Mouse (Mus musculus): Measurements from ENCODE around the gene Rnf167.
A peak's percentile ranks its signal among the peaks of the same experiment; 100 is the strongest.

Rnf167 gene

DNA sequence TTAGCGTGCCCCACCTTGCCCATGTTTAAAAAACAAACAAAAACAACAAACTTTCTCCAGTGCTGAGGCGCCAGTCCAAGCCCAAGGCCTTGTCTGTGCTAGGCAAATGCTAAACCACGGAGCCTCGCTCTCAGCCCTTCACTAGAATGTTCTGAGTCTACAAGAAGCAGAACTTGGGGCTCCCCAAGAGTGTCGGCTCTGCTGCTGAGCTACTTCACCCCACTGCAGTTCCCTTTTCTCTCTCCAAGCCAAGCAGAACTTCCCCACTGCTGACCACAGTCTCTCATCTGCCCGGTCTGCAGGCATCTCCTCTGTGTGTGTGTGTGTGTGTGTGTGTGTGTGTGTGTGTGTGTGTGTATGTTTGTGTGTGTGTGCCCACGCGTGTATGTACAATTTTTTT is 32.9 kb downstream of the Rnf167 start:
- TF ChIP-seq POU5F1 (IDR thresholded peaks at IDR 0.05; ENCODE audit: borderline replicate concordance, low read length), result no peak
- no peak for TF ChIP-seq NANOG (IDR thresholded peaks at IDR 0.05; ENCODE audit: borderline replicate concordance, low read length)
- H3K9me3 ChIP-seq (ENCODE audit: low read length), result no peaks in the 10 kb centered on the region

DNA sequence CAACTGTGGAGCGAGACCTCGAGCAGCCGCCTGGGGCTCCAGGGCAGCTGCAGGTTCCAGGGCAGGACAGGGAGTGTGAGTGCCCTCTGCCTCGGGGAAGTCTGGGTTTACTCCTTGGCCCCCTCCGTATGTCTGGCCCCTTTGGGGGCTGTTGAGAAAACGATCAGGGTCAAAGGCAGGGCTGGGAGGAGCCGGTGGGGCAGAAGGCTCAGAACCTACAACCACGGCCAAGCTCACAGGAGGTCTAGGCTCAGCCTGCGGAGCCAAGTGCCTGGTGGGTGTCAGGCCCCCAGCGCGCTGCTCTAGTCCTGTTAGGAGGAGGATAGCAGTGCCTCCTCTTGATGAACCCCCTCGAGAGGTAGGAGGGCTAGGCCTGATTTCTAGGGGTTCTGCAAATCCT is 34.1 kb downstream of the Rnf167 start:
- Histone ChIP-seq H3K36me3 (ENCODE audit: insufficient read depth, low read length) (peaks cover 34% of the 10 kb centered on the region), H3K9me3 (ENCODE audit: low read length) (no peaks in the 10 kb centered on the region)

More for the DNA sequence above, 32.9 kb downstream of the Rnf167 start:
- Histone ChIP-seq H3K27me3 (ENCODE audit: insufficient read depth, low read length) (peaks cover 22% of the 10 kb centered on the region), H3K4me1 (replicated peaks; ENCODE audit: low read depth, low read length) (peaks cover 61% of the 10 kb centered on the region), H3K36me3 (ENCODE audit: insufficient read depth, low read length) (peaks cover 30% of the 10 kb centered on the region), H3K4me3 (replicated peaks; ENCODE audit: low read length) (no peak overlapping the region)

DNA sequence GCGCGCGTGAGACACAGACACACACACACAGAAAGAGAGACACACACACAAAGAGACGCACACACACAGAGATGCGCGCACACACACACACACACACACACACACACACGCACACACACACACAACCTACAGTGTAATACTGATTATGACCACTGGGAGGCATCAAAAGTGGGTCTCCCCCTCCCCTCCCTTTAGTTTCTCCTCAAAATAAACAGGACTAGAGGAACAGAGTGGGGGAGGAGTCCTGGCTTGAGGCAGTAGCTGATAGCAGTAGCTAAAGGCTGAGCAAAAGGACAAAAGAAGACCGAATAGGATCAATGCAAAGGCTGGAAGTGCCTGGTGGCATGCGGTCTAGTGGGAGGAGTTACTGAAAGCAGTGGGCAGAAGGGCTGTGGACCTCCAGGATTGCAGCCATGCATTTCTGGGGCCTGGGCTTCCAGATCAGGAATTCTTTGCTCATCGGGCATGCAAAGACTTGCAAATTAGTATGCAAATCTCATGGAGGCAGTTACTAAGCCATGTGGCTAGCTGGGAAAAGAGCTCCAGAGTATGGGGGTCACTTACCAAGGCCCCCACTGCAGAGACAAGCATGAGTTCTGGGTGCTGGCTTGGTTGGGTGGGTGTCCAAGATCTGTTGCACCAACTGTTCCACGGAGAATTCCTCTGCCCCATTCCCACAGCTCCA is 35.0 kb downstream of the Rnf167 start:
- TF ChIP-seq POU5F1 (IDR thresholded peaks at IDR 0.05; ENCODE audit: borderline replicate concordance, low read length) (peak; percentile 58; the same call in 1 of the 2 replicates), CTCF (conservative IDR thresholded peaks at IDR 0.05; ENCODE audit: low read length) (peak; percentile 47), NANOG (IDR thresholded peaks at IDR 0.05; ENCODE audit: borderline replicate concordance, low read length) (no peak)
- Histone ChIP-seq H3K36me3 (ENCODE audit: insufficient read depth, low read length) (peaks cover 34% of the 10 kb centered on the region), H3K4me3 (replicated peaks; ENCODE audit: low read length) (peak overlapping the region; percentile 66)

More for the DNA sequence above, 34.1 kb downstream of the Rnf167 start:
- Histone ChIP-seq H3K4me1 (replicated peaks; ENCODE audit: low read depth, low read length) (peaks cover 55% of the 10 kb centered on the region), H3K27me3 (ENCODE audit: insufficient read depth, low read length) (peaks cover 30% of the 10 kb centered on the region), H3K4me3 (replicated peaks; ENCODE audit: low read length) (peak overlapping the region; percentile 66)
- TF ChIP-seq POU5F1 (IDR thresholded peaks at IDR 0.05; ENCODE audit: borderline replicate concordance, low read length) (no peak), NANOG (IDR thresholded peaks at IDR 0.05; ENCODE audit: borderline replicate concordance, low read length) (no peak), CTCF (conservative IDR thresholded peaks at IDR 0.05; ENCODE audit: low read length) (no peak)

DNA sequence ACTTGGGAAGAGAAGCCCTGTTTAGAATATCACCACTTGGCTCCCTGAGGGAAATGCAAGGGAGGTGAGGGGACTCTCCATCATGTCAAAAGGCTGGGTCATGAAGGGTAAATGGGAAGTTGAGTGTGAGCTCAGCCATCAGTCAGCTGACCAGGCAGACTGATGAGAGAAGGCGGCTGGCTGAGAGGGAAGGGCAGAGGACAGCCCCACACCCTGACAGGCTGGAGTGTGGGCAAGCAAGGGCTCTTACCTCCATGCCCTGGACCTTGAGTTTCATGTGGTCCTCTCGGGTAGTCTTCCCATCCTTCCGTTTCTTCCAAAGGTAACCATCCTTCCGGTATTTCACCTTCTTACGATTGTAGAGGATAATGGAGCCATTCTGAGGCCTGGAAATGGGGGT is 36.6 kb downstream of the Rnf167 start:
- Histone ChIP-seq H3K27me3 (ENCODE audit: insufficient read depth, low read length) (peaks cover 42% of the 10 kb centered on the region), H3K4me1 (replicated peaks; ENCODE audit: low read depth, low read length) (peaks cover 65% of the 10 kb centered on the region), H3K9me3 (ENCODE audit: low read length) (no peaks in the 10 kb centered on the region), H3K4me3 (replicated peaks; ENCODE audit: low read length) (no peak overlapping the region), H3K36me3 (ENCODE audit: insufficient read depth, low read length) (peaks cover 34% of the 10 kb centered on the region)
- no peak for TF ChIP-seq CTCF (conservative IDR thresholded peaks at IDR 0.05; ENCODE audit: low read length)
- no peak for TF ChIP-seq NANOG (IDR thresholded peaks at IDR 0.05; ENCODE audit: borderline replicate concordance, low read length)
- no peak for TF ChIP-seq POU5F1 (IDR thresholded peaks at IDR 0.05; ENCODE audit: borderline replicate concordance, low read length)

More for the DNA sequence above, 35.0 kb downstream of the Rnf167 start:
- H3K4me1 ChIP-seq (replicated peaks; ENCODE audit: low read depth, low read length), result peaks cover 64% of the 10 kb centered on the region
- no peaks in the 10 kb centered on the region for H3K9me3 ChIP-seq (ENCODE audit: low read length)
- peaks cover 35% of the 10 kb centered on the region for H3K27me3 ChIP-seq (ENCODE audit: insufficient read depth, low read length)

DNA sequence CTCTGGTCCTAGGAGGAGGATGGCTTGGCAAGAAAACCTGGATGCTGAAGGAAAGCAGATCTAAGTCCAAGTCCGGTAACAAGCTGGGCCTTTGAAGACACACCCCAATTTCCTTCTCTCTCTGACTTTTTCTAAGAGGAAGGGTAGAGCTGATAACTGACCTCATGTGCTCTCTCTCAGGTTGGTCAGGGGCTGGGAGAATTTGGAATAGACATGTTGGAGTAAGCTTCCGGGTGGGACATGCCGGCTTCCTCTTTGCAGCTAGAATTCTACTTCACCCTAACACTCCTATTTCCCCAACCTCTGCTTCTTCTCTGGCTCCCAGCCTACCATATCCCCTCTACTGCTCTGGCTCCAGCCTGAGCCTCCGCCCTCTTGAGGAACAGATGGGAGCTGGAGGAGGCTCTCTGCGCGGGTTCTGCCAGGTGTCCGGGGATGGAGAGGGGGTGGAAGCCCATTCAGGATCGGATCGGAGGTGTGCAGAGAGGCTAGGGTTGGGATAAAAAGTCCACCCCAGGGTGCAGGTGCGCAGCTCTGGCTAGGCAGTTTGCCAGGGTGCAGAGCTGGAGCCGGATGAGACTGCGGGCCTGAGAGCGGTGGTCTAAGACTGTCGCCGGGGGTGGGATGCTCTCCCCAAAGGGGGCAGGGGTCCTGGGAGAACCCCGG is 40.0 kb downstream of the Rnf167 start:
- H3K4me1 ChIP-seq (replicated peaks; ENCODE audit: low read depth, low read length), result peaks cover 47% of the 10 kb centered on the region
- no peaks in the 10 kb centered on the region for H3K9me3 ChIP-seq (ENCODE audit: low read length)
- peaks cover 64% of the 10 kb centered on the region for H3K27me3 ChIP-seq (ENCODE audit: insufficient read depth, low read length)
- H3K4me3 ChIP-seq (replicated peaks; ENCODE audit: low read length), result peak overlapping the region; percentile 97
- H3K36me3 ChIP-seq (ENCODE audit: insufficient read depth, low read length), result peaks cover 25% of the 10 kb centered on the region
- no peak for TF ChIP-seq NANOG (IDR thresholded peaks at IDR 0.05; ENCODE audit: borderline replicate concordance, low read length)
- no peak for TF ChIP-seq POU5F1 (IDR thresholded peaks at IDR 0.05; ENCODE audit: borderline replicate concordance, low read length)
- TF ChIP-seq CTCF (conservative IDR thresholded peaks at IDR 0.05; ENCODE audit: low read length), result no peak

DNA sequence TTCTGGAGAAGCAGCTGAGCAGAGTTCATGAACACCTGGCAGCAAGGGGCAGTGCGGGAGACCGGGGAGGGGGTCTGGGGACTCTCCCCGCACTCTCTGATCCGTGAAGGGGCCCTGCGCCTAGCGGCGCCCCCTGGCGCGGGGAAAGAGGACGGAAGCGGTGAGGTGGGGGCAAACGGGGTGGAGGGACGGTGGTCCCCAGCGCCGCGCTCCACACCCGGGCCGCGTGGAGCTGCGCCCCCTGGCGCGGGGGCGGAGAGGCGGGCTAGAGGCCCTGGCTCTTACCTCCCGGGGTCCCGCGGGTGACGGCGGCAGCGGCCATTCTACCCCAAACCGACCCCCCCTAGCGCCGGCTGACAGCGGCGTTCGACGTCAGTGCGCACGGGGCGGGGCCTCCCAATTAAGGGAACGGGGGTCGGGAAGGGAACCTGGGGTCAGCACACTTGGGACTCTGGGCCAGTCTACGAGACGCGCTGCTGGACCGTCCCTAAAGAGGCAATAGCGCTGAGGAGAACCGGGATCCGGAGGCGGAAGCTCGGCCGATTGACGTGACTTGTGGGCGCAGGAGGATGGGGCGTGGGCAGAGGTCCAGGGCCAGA is 40.7 kb downstream of the Rnf167 start, which contains the start of gene Camta2:
Camta2 (minus strand) TSS at position 505 of the 599 bp plus-strand sequence.
- Histone ChIP-seq H3K4me1 (replicated peaks; ENCODE audit: low read depth, low read length) (peaks cover 40% of the 10 kb centered on the region), H3K36me3 (ENCODE audit: insufficient read depth, low read length) (peaks cover 25% of the 10 kb centered on the region), H3K4me3 (replicated peaks; ENCODE audit: low read length) (peak within 1 kb of the TSS; percentile 97), H3K27me3 (ENCODE audit: insufficient read depth, low read length) (peaks cover 67% of the 10 kb centered on the region), H3K9me3 (ENCODE audit: low read length) (no peaks in the 10 kb centered on the region)
- no peak for TF ChIP-seq CTCF (conservative IDR thresholded peaks at IDR 0.05; ENCODE audit: low read length)
- no peak for TF ChIP-seq NANOG (IDR thresholded peaks at IDR 0.05; ENCODE audit: borderline replicate concordance, low read length)
- TF ChIP-seq POU5F1 (IDR thresholded peaks at IDR 0.05; ENCODE audit: borderline replicate concordance, low read length), result no peak

DNA sequence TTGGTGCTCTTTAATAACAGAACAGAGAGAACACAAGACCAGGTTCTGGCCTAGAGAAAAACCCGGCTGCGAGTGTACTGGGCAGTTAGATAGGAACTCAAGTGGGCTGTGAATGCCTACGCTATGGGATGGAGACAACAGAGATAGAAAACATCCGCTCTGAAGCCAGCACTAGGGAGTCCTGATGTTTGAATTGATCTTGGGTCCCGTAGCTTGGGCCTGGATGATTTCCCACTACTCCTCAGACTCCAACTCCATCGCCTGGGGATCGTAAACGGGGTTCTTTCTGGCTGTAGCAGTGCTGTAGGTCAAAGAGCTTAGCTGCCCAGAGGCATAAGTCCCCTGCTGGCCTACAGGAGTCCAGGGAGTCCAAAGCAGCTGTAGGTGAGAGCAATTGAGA is 41.3 kb downstream of the Rnf167 start:
- no peaks in the 10 kb centered on the region for H3K9me3 ChIP-seq (ENCODE audit: low read length)
- TF ChIP-seq POU5F1 (IDR thresholded peaks at IDR 0.05; ENCODE audit: borderline replicate concordance, low read length) (no peak), NANOG (IDR thresholded peaks at IDR 0.05; ENCODE audit: borderline replicate concordance, low read length) (no peak), CTCF (conservative IDR thresholded peaks at IDR 0.05; ENCODE audit: low read length) (no peak)
- H3K27me3 ChIP-seq (ENCODE audit: insufficient read depth, low read length), result peaks cover 63% of the 10 kb centered on the region
- peaks cover 34% of the 10 kb centered on the region for H3K4me1 ChIP-seq (replicated peaks; ENCODE audit: low read depth, low read length)
- peak overlapping the region; percentile 97 for H3K4me3 ChIP-seq (replicated peaks; ENCODE audit: low read length)
- H3K36me3 ChIP-seq (ENCODE audit: insufficient read depth, low read length), result peaks cover 20% of the 10 kb centered on the region

DNA sequence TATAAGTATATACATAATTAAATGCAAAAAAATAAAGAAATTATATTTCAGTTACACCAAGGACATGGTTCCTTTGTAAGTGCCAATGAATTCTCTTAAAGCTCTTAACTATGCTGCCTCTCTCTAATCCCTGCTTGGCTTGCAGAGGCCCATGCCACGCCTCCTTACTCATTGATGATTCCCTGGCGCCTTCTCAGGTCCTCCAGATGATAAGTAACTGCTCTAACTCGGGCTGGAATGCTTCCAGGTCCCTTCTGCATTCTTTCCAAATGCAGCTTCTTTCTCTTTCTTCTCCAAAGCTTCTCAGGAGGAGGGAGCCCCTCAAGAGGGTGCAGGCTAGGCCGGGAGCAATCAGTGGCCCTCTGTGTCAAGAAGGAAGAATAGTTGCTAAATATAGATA is 42.5 kb downstream of the Rnf167 start:
- Histone ChIP-seq H3K27me3 (ENCODE audit: insufficient read depth, low read length) (peaks cover 54% of the 10 kb centered on the region), H3K4me3 (replicated peaks; ENCODE audit: low read length) (no peak overlapping the region), H3K36me3 (ENCODE audit: insufficient read depth, low read length) (peaks cover 11% of the 10 kb centered on the region; the same call in 1 of the 2 replicates), H3K9me3 (ENCODE audit: low read length) (no peaks in the 10 kb centered on the region), H3K4me1 (replicated peaks; ENCODE audit: low read depth, low read length) (peaks cover 25% of the 10 kb centered on the region)
- TF ChIP-seq POU5F1 (IDR thresholded peaks at IDR 0.05; ENCODE audit: borderline replicate concordance, low read length) (no peak), NANOG (IDR thresholded peaks at IDR 0.05; ENCODE audit: borderline replicate concordance, low read length) (no peak), CTCF (conservative IDR thresholded peaks at IDR 0.05; ENCODE audit: low read length) (no peak)
